Mouse (Mus musculus): ENCODE measurements at regions not wholly inside any gene's neighbourhood (a gene's known extent, or its start where the extent isn't known, plus 50 kb on each side); places are given as distances from the start of the nearest gene placed in this dataset.
A peak's percentile ranks its signal among the peaks of the same experiment; 100 is the strongest.

DNA sequence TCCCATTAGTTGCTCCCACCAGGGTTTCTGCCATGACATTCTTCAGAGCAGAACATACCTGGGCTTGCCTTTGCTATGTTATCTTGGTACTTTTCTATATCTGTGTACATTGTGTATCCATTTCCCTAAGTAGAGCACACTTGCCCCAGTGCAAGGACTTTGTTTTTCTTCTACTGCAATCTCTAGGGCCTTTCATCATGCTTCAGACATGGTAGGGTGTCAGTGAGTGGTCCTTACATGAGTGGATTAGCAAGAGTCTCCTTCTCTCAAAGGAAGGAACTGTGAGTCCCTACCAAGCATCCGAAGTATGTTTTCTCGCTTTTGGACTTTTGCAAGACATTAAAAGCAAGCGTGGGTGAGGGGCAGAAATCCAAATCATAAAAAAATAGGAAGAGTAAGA lies 351.4 kb upstream of the Dach1 start:
- no peak for DNase-seq (ENCODE audit: low spot score)

GRCm38 (mm10) chr14:98505321-98505720 lies 335.8 kb upstream of the Dach1 start:
- no peak for DNase-seq (ENCODE audit: low spot score)

- no peak for DNase-seq (ENCODE audit: low spot score)
Measured at GRCm38 (mm10) chr14:98477416-98477815, 307.9 kb upstream of the Dach1 start.

- DNase-seq (ENCODE audit: low spot score) = no peak
Measured at GRCm38 (mm10) chr14:98471803-98472509, 302.4 kb upstream of the Dach1 start.

- DNase-seq (ENCODE audit: low spot score) = no peak
Measured at GRCm38 (mm10) chr14:98454461-98454860, 284.9 kb upstream of the Dach1 start.

- no peak for DNase-seq (ENCODE audit: low spot score)
Measured at GRCm38 (mm10) chr14:98452191-98452590, 282.6 kb upstream of the Dach1 start.

DNA sequence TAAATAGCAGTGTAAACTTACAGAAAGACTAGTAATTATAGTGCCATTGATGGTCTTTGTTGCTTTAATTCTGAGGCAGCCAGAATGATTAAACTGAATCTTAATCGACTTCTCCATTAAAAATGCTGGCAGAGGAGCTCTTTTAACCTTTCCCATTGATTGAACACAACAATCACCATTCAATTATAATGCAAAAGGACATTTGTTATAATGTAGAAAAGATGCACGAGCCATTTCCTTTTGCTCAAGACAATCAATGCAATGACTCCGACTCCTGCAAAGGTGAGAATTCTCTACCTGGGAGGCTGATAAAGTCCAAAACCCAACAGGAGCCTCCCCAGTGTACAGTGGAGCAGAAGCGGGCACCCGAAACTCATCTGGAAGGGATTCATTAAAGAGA lies 280.0 kb upstream of the Dach1 start:
- no peak for DNase-seq (ENCODE audit: low spot score)

GRCm38 (mm10) chr14:98442411-98442810 lies 272.8 kb upstream of the Dach1 start:
- DNase-seq (ENCODE audit: low spot score) = no peak

- no peak for DNase-seq (ENCODE audit: low spot score)
Measured at GRCm38 (mm10) chr14:98441954-98442353, 272.4 kb upstream of the Dach1 start.

- peak; percentile 21 for DNase-seq (ENCODE audit: low spot score)
Measured at GRCm38 (mm10) chr14:98431959-98432358, 262.4 kb upstream of the Dach1 start.

DNA sequence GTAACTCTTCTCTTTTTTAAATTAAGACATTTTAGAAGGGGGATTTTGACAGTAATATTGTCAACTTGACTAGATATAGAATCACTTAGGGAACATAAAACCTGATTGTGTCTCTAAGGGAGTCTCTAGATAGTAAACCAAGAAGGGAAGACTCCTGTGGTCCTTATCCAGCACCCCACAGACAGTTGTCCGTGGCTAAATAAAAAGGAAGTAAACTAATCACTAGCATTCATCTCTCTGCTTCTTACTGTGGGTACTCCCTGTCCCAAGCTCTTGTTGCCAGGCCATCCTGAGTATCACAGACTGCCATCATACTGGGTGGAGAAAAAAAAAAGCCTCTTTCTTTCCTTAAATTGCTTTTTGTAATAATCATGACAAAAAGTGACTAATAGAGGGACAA lies 248.2 kb upstream of the Dach1 start:
- DNase-seq (ENCODE audit: low spot score) = no peak

- peak; percentile 71 for DNase-seq (ENCODE audit: low spot score)
Measured at GRCm38 (mm10) chr14:98414201-98414600, 244.6 kb upstream of the Dach1 start.

GRCm38 (mm10) chr14:98405936-98406635 lies 236.5 kb upstream of the Dach1 start:
- no peak for DNase-seq (ENCODE audit: low spot score)

GRCm38 (mm10) chr14:98404026-98404425 lies 234.5 kb upstream of the Dach1 start:
- peak; percentile 68 for DNase-seq (ENCODE audit: low spot score)

GRCm38 (mm10) chr14:98387871-98388270 lies 218.3 kb upstream of the Dach1 start:
- no peak for DNase-seq (ENCODE audit: low spot score)

All from retina, embryonic 14.5 days (tissue).